Mouse (Mus musculus): ENCODE data around the gene Crygb. TPM values are rescaled to one million over a fixed set of nuclear protein-coding genes. Genes with fewer than 3 reads are reported as not detected.

Crygb gene
- polyA plus RNA-seq, 2 experiments, result not detected

DNA sequence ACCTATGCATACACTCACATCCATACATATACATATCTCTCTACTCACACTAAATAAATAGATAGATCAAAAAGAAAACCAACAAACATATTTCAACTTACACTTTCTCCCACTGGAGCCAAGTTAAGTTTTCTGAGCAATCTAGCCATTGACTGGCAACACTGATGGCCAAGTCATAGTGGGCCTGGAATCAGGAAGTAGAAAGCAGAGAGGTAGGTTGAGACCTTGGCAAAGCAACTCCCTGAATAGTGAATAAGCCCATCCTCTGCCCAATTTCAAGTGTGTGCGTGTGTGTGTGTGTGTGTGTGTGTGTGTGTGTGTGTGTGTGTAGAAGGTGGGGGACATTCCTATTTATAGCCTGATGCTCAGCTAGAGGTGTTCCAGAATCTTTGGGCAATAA is 37.4 kb upstream of the Crygb start, which contains the start of gene Gm28845:
Gm28845 (minus strand) TSS at position 121 of the 400 bp plus-strand sequence.
- H3K4me2 ChIP-seq (ENCODE audit: low read depth), result no peak within 1 kb of the TSS
- ATAC-seq (ENCODE audit: insufficient read depth) (no peak), DNase-seq (ENCODE audit: low read depth in 3 of 3, low spot score in 3 of 3) (no peak)
- H3K9ac ChIP-seq (replicated peaks), result no peak within 1 kb of the TSS
- H3K36me3 ChIP-seq (replicated peaks; ENCODE audit: control insufficient read depth, insufficient read depth, low read depth), result no peaks in the 10 kb centered on the region
- H3K27me3 ChIP-seq (ENCODE audit: control insufficient read depth, insufficient read depth, low read length), result no peaks in the 10 kb centered on the region
- WGBS (ENCODE audit: insufficient replicate concordance), result 79% methylated on average over 1 of the region's 1 CpGs
- TF ChIP-seq EP300 (IDR thresholded peaks at IDR 0.05; ENCODE audit: low read depth) (no peak), CTCF (IDR thresholded peaks at IDR 0.05; ENCODE audit: low read depth) (no peak)
- peaks cover 0 to 3% of the 10 kb centered on the region in 2 experiments; a peak in 1 of 4 replicates for H3K4me1 ChIP-seq (replicated peaks; ENCODE audit: control insufficient read depth in 2 of 2, insufficient read depth in 2 of 2, low read length in 1 of 2)
- H3K9me3 ChIP-seq (ENCODE audit: control insufficient read depth, low read length), result no peaks in the 10 kb centered on the region
- no peak within 1 kb of the TSS for H3K4me3 ChIP-seq (ENCODE audit: insufficient read depth in 1 of 2, low read depth in 2 of 2, low read length in 2 of 2)
- no peak within 1 kb of the TSS for H3K27ac ChIP-seq

DNA sequence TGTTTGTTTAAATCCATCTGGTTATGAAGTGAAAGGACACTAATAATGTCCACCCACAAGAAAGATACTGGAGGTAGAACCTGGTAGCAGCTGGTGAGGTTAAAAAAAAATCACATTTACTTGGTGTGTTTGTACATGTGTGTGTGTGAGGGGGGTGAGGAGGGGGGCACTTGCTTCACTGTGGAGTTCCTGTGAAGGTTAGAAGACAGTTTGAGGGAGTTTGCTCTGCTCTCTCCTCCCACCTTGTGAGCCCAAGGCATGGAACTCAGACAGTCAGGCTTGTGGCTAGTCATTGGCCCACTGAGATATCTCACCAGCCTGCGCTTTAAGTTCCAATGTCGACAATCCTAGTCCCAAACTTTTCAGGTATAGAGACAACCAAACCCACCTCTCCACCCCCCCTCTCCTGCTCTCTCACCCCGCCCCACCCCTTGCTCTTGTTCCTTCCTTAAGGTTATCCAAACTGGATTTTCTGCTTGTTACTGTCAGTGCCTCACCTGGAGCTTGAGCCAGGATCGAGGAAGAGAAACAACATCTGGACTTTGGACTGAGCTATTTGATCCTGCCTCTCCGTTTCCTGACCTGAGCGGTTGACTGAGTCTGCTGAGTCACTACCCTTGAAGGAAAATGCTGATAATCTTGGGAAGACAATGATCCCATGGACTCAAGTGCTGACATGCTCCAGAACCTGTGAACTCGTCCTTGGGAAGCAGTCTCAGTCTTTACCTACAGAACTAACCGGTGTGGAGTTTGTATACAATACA is 36.2 kb upstream of the Crygb start:
- Histone ChIP-seq H3K27ac (no peak overlapping the region), H3K36me3 (replicated peaks; ENCODE audit: control insufficient read depth, insufficient read depth, low read depth) (no peaks in the 10 kb centered on the region), H3K4me1 (replicated peaks; ENCODE audit: control insufficient read depth in 2 of 2, insufficient read depth in 2 of 2, low read length in 1 of 2) (peaks cover 0 to 5% of the 10 kb centered on the region in 2 experiments; a peak in 1 of 4 replicates), H3K9me3 (ENCODE audit: control insufficient read depth, low read length) (no peaks in the 10 kb centered on the region), H3K27me3 (ENCODE audit: control insufficient read depth, insufficient read depth, low read length) (no peaks in the 10 kb centered on the region), H3K9ac (replicated peaks) (no peak overlapping the region), H3K4me2 (ENCODE audit: low read depth) (no peak overlapping the region), H3K4me3 (ENCODE audit: insufficient read depth in 1 of 2, low read depth in 2 of 2, low read length in 2 of 2) (no peak overlapping the region)
- TF ChIP-seq CTCF (IDR thresholded peaks at IDR 0.05; ENCODE audit: low read depth) (no peak), EP300 (IDR thresholded peaks at IDR 0.05; ENCODE audit: low read depth) (no peak)
- ATAC-seq (ENCODE audit: insufficient read depth) (no peak), DNase-seq (ENCODE audit: low read depth in 3 of 3, low spot score in 3 of 3) (no peak)
- 47% methylated on average over 8 of the region's 8 CpGs for WGBS (ENCODE audit: insufficient replicate concordance)

DNA sequence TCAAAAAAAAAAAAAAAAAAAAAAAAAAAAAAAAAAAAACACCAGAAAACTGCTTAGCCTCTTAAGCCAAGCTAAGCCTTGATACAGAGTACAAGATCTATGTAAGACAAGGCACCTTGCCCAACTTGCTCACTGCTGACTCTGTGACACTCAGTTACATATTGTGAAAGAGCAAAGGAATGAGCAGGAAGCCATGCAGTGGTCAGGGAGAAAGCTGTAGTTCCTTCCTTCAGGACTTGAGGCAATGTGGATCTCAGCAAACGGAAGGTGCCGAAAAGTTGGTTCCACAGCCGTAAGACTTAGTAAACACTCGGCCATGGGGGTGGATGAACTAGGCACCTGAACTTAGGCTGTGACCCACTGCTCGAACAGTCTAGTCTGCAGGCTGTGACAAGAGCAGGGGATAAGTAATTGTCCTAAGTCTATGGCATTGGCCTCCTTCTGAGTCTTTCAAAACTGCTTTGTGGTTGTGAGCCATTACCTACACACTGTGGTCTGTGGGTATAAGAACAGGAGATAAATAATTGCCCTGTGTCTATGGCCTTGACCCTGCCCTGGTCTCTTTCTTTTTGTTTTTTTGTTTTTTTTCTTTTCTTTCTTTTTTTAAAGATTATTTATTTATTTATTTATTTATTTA is 31.6 kb upstream of the Crygb start:
- no peaks in the 10 kb centered on the region for H3K36me3 ChIP-seq (replicated peaks; ENCODE audit: control insufficient read depth, insufficient read depth, low read depth)
- H3K9ac ChIP-seq (replicated peaks), result no peak overlapping the region
- 64% methylated on average over 5 of the region's 5 CpGs for WGBS (ENCODE audit: insufficient replicate concordance)
- no peaks in the 10 kb centered on the region for H3K9me3 ChIP-seq (ENCODE audit: control insufficient read depth, low read length)
- DNase-seq (ENCODE audit: low read depth in 3 of 3, low spot score in 3 of 3), result no peak
- peaks cover 0 to 11% of the 10 kb centered on the region in 2 experiments; a peak in 2 of 4 replicates for H3K4me1 ChIP-seq (replicated peaks; ENCODE audit: control insufficient read depth in 2 of 2, insufficient read depth in 2 of 2, low read length in 1 of 2)
- H3K4me2 ChIP-seq (ENCODE audit: low read depth), result no peak overlapping the region
- H3K27me3 ChIP-seq (ENCODE audit: control insufficient read depth, insufficient read depth, low read length), result no peaks in the 10 kb centered on the region
- no peak overlapping the region for H3K27ac ChIP-seq
- no peak overlapping the region for H3K4me3 ChIP-seq (ENCODE audit: insufficient read depth in 1 of 2, low read depth in 2 of 2, low read length in 2 of 2)
- 0 out of 2 replicates have a peak, but pooled peaks have one; percentile 26 for ATAC-seq (ENCODE audit: insufficient read depth)
- TF ChIP-seq CTCF (IDR thresholded peaks at IDR 0.05; ENCODE audit: low read depth) (no peak), EP300 (IDR thresholded peaks at IDR 0.05; ENCODE audit: low read depth) (no peak)

DNA sequence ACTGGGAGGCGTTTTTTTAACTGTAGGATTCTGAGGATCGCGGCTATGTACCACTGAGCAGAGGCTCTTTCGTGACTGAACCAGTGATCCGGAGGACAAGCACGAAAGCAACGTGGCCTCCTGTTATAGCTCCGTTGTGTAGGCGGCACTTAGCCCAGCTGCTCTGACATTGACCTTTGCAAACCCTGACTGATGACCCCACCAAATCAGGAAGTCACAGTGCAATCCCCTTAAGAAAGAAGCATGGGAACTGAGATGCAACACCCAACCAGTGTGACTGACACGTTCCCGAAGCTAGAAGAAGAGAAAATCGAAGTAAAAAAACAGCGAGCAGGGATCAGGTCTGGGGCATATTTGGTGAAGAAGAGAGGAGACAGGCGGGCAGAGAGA is 30.7 kb upstream of the Crygb start:
- H3K9me3 ChIP-seq (ENCODE audit: control insufficient read depth, low read length), result no peaks in the 10 kb centered on the region
- no peak overlapping the region for H3K27ac ChIP-seq
- TF ChIP-seq CTCF (IDR thresholded peaks at IDR 0.05; ENCODE audit: low read depth), result no peak
- TF ChIP-seq EP300 (IDR thresholded peaks at IDR 0.05; ENCODE audit: low read depth), result no peak
- no peaks in the 10 kb centered on the region for H3K27me3 ChIP-seq (ENCODE audit: control insufficient read depth, insufficient read depth, low read length)
- H3K4me3 ChIP-seq (ENCODE audit: insufficient read depth in 1 of 2, low read depth in 2 of 2, low read length in 2 of 2), result no peak overlapping the region
- ATAC-seq (ENCODE audit: insufficient read depth) (no peak), DNase-seq (ENCODE audit: low read depth in 3 of 3, low spot score in 3 of 3) (no peak)
- no peaks in the 10 kb centered on the region for H3K36me3 ChIP-seq (replicated peaks; ENCODE audit: control insufficient read depth, insufficient read depth, low read depth)
- no peak overlapping the region for H3K9ac ChIP-seq (replicated peaks)
- peaks cover 0 to 8% of the 10 kb centered on the region in 2 experiments; a peak in 2 of 4 replicates for H3K4me1 ChIP-seq (replicated peaks; ENCODE audit: control insufficient read depth in 2 of 2, insufficient read depth in 2 of 2, low read length in 1 of 2)
- peak overlapping the region; percentile 43 for H3K4me2 ChIP-seq (ENCODE audit: low read depth)
- WGBS (ENCODE audit: insufficient replicate concordance), result 31% methylated on average over 14 of the region's 14 CpGs

Measured in liver, embryonic 14.5 days (tissue).